Mouse (Mus musculus): Measurements from ENCODE around the gene Mllt1. TPM values are rescaled to one million over a fixed set of nuclear protein-coding genes. Genes with fewer than 3 reads are reported as not detected.
A peak's percentile ranks its signal among the peaks of the same experiment; 100 is the strongest.

Mllt1 gene
- polyA plus RNA-seq, 1 experiment from 2014 or later = 13.7 TPM

DNA sequence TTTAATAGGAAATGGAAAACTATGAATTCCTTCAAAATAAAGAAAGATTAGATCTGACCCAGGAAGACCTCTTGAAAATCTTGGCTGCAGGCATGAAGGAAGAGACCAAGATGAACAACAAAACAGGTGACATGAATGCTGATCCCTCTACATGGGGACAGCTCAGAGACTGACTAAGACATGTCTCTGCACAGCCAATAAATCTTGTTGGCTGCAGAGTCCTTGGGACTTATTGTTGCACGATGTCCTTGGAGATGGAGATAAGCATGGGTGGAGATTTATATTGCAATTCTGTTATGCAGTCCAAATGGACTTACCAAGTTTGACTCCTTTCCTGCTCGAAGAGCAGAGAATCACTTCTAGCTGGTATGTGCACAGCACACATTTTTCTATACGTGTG is 34.1 kb upstream of the Mllt1 start:
- Histone ChIP-seq H3K9me3 (ENCODE audit: control insufficient read depth, low read length) (no peaks in the 10 kb centered on the region), H3K27ac (replicated peaks) (no peak overlapping the region), H3K27me3 (ENCODE audit: control insufficient read depth, insufficient read depth, low read length) (no peaks in the 10 kb centered on the region), H3K36me3 (ENCODE audit: control insufficient read depth, insufficient read depth, low read length) (no peaks in the 10 kb centered on the region), H3K4me1 (replicated peaks; ENCODE audit: control insufficient read depth, insufficient read depth) (no peaks in the 10 kb centered on the region), H3K4me3 (ENCODE audit: low read depth, low read length) (no peak overlapping the region), H3K9ac (ENCODE audit: low read length) (no peak overlapping the region), H3K4me2 (replicated peaks; ENCODE audit: low read depth) (no peak overlapping the region)
- WGBS = 42% methylated on average over 3 of the region's 3 CpGs
- DNase-seq (ENCODE audit: low spot score) (no peak), ATAC-seq (ENCODE audit: low FRiP score, low TSS enrichment) (no peak)
- TF ChIP-seq EP300 (optimal IDR thresholded peaks at IDR 0.05) = no peak
- no peak for TF ChIP-seq CTCF (IDR thresholded peaks at IDR 0.05; ENCODE audit: low read depth)

DNA sequence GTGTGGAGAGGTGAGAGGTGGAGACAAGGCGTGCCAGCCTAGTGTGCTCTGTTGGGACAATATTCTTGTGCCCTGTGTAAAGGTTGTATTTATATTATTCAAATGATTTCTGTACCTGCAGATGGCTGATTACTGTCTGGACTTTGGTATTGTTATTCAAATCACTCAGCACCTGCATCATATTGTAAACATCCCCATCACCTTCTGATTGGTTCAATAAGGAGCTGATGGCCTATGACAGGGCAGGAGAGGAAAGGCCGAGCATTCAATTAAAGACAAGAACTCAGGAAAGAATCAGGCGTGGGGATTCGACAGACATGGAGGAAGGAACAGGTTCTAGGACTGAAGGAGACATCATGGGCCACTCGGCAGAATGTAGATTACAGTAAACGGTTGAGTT is 28.4 kb upstream of the Mllt1 start:
- Histone ChIP-seq H3K9me3 (ENCODE audit: control insufficient read depth, low read length) (no peaks in the 10 kb centered on the region), H3K4me1 (replicated peaks; ENCODE audit: control insufficient read depth, insufficient read depth) (no peaks in the 10 kb centered on the region), H3K27ac (replicated peaks) (no peak overlapping the region), H3K4me3 (ENCODE audit: low read depth, low read length) (no peak overlapping the region), H3K27me3 (ENCODE audit: control insufficient read depth, insufficient read depth, low read length) (no peaks in the 10 kb centered on the region), H3K4me2 (replicated peaks; ENCODE audit: low read depth) (no peak overlapping the region), H3K9ac (ENCODE audit: low read length) (no peak overlapping the region), H3K36me3 (ENCODE audit: control insufficient read depth, insufficient read depth, low read length) (no peaks in the 10 kb centered on the region)
- DNase-seq (ENCODE audit: low spot score) (no peak), ATAC-seq (ENCODE audit: low FRiP score, low TSS enrichment) (peak; percentile 84)
- TF ChIP-seq EP300 (optimal IDR thresholded peaks at IDR 0.05) = no peak
- TF ChIP-seq CTCF (IDR thresholded peaks at IDR 0.05; ENCODE audit: low read depth) = no peak
- 74% methylated on average over 6 of the region's 6 CpGs for WGBS

DNA sequence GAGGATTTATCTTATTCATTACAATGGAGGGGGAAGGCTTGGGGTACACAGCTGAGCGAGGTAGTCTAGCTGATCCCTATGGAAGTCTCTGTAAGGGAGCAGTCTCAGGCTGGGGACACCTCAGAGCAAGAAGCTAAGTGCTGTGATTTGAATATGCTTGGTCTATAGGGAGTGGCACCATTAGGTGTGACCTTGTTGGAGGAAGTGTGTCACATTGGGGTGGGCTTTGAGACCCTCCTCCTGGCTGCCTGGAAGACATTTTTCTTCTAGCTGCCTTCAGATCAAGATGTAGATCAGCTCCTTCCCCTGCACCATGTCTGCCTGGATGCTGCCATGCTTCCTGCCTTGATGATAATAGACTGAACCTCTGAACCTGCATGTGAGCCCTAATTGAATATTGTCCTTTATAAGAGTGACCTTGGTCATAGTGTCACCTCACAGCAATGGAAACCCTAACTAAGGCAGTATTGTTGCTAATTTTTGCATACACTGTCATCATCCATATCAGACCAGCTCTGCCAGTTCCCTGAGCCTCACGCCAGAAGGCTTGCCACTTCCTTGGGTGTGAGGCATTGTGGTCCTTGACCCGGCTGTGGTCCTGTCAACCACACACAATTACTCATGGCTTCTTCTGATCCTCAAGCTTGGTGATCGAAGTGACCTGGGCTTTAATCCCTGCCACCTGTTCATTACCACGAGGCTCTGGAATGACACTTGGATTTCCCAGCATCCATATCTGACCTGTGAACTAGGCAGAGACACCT is 27.6 kb upstream of the Mllt1 start:
- no peak overlapping the region for H3K27ac ChIP-seq (replicated peaks)
- no peaks in the 10 kb centered on the region for H3K9me3 ChIP-seq (ENCODE audit: control insufficient read depth, low read length)
- TF ChIP-seq EP300 (optimal IDR thresholded peaks at IDR 0.05) (no peak), CTCF (IDR thresholded peaks at IDR 0.05; ENCODE audit: low read depth) (no peak)
- no peaks in the 10 kb centered on the region for H3K27me3 ChIP-seq (ENCODE audit: control insufficient read depth, insufficient read depth, low read length)
- H3K4me1 ChIP-seq (replicated peaks; ENCODE audit: control insufficient read depth, insufficient read depth) = no peaks in the 10 kb centered on the region
- no peak for DNase-seq (ENCODE audit: low spot score)
- H3K4me2 ChIP-seq (replicated peaks; ENCODE audit: low read depth) = no peak overlapping the region
- H3K9ac ChIP-seq (ENCODE audit: low read length) = no peak overlapping the region
- peak; percentile 62; the same call in 1 of the 2 replicates for ATAC-seq (ENCODE audit: low FRiP score, low TSS enrichment)
- WGBS = 61% methylated on average over 5 of the region's 5 CpGs
- H3K4me3 ChIP-seq (ENCODE audit: low read depth, low read length) = no peak overlapping the region
- H3K36me3 ChIP-seq (ENCODE audit: control insufficient read depth, insufficient read depth, low read length) = no peaks in the 10 kb centered on the region

DNA sequence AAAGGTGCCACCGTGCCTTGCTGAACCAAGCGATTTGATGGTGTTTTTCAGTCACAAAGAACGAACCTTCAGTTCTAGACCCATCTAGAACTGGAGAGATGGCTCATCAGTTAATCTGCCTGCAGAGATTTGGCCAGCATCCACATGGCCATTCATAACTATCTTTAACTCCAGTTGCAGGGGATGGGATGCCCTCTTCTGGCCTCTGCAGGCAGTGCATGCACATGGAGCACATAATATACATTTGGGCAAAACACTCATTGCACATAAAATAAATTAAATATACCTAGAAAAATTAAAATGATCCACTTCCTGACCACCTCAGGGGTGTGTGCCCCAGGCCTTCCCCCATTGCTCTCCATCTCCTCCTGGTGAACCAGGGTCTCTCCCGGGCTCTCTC is 26.7 kb upstream of the Mllt1 start:
- 89% methylated on average over 4 of the region's 4 CpGs for WGBS
- TF ChIP-seq EP300 (optimal IDR thresholded peaks at IDR 0.05) = no peak
- peak; percentile 47 for TF ChIP-seq CTCF (IDR thresholded peaks at IDR 0.05; ENCODE audit: low read depth)
- no peak for ATAC-seq (ENCODE audit: low FRiP score, low TSS enrichment)

DNA sequence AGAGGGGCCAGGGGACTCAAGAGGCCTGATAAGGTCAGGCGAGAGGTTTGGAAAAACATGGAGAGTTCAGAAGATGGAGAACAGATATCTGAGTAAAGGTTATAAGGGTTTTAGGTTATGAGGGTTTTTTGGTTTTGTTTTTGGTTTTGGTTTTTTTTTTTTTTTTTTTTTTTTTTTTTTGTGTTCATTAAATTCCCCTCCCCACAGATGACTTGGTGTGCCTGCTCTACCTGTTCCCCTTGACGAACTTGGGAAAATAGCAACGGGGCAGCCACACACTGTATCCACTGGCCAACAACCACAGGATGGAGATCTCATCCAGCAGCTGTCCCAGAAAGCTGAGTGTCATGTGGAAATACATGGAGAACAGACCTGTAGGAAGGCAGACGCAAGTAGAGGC is 23.5 kb upstream of the Mllt1 start:
- Histone ChIP-seq H3K27me3 (ENCODE audit: control insufficient read depth, insufficient read depth, low read length) (no peaks in the 10 kb centered on the region), H3K9ac (ENCODE audit: low read length) (no peak overlapping the region)

More for the DNA sequence above, 26.7 kb upstream of the Mllt1 start:
- H3K36me3 ChIP-seq (ENCODE audit: control insufficient read depth, insufficient read depth, low read length) = no peaks in the 10 kb centered on the region
- H3K4me2 ChIP-seq (replicated peaks; ENCODE audit: low read depth) = no peak overlapping the region
- H3K27ac ChIP-seq (replicated peaks) = no peak overlapping the region
- DNase-seq (ENCODE audit: low spot score) = no peak
- H3K4me3 ChIP-seq (ENCODE audit: low read depth, low read length) = no peak overlapping the region
- no peaks in the 10 kb centered on the region for H3K9me3 ChIP-seq (ENCODE audit: control insufficient read depth, low read length)
- no peaks in the 10 kb centered on the region for H3K27me3 ChIP-seq (ENCODE audit: control insufficient read depth, insufficient read depth, low read length)
- H3K9ac ChIP-seq (ENCODE audit: low read length) = no peak overlapping the region
- no peaks in the 10 kb centered on the region for H3K4me1 ChIP-seq (replicated peaks; ENCODE audit: control insufficient read depth, insufficient read depth)

DNA sequence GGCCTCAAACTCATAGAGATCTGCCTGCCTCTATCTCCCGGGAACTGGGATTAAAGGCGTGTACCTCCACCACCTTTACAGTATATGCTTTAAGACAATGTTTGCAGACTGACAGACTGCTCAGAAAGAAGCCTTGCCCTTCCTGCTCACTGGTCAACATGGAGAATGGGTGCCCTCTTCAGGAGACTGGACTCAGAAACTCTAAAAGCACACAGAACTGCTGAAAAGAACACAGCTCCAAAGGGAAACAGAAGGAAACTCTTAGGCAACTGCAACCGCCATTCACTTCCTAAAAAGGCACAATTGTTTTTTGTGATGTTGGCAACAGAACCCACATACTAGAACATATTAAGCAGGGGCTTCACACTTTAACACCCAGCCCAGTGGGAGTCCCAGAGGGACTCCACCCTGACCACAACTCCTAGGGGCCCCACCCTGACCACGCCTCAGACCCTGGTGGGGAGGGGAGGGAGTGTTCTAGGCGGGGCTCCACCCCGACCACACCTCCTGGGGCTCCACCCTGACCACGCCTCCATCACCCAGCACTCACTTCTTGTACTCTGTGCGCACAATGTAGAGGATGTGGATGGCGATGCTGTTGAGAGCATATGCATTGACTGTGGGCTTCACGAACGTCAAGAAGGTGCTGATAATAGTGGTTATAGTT is 22.7 kb upstream of the Mllt1 start:
- no peaks in the 10 kb centered on the region for H3K27me3 ChIP-seq (ENCODE audit: control insufficient read depth, insufficient read depth, low read length)
- TF ChIP-seq EP300 (optimal IDR thresholded peaks at IDR 0.05) (no peak), CTCF (IDR thresholded peaks at IDR 0.05; ENCODE audit: low read depth) (peak; percentile 54)
- H3K36me3 ChIP-seq (ENCODE audit: control insufficient read depth, insufficient read depth, low read length) = no peaks in the 10 kb centered on the region
- no peak overlapping the region for H3K9ac ChIP-seq (ENCODE audit: low read length)
- H3K27ac ChIP-seq (replicated peaks) = no peak overlapping the region
- H3K4me3 ChIP-seq (ENCODE audit: low read depth, low read length) = no peak overlapping the region
- WGBS = 23% methylated on average over 11 of the region's 11 CpGs
- H3K4me1 ChIP-seq (replicated peaks; ENCODE audit: control insufficient read depth, insufficient read depth) = no peaks in the 10 kb centered on the region
- H3K4me2 ChIP-seq (replicated peaks; ENCODE audit: low read depth) = no peak overlapping the region
- DNase-seq (ENCODE audit: low spot score) (peak; percentile 66), ATAC-seq (ENCODE audit: low FRiP score, low TSS enrichment) (peak; percentile 87)
- no peaks in the 10 kb centered on the region for H3K9me3 ChIP-seq (ENCODE audit: control insufficient read depth, low read length)

More for the DNA sequence above, 23.5 kb upstream of the Mllt1 start:
- Histone ChIP-seq H3K4me1 (replicated peaks; ENCODE audit: control insufficient read depth, insufficient read depth) (no peaks in the 10 kb centered on the region), H3K36me3 (ENCODE audit: control insufficient read depth, insufficient read depth, low read length) (no peaks in the 10 kb centered on the region), H3K9me3 (ENCODE audit: control insufficient read depth, low read length) (no peaks in the 10 kb centered on the region), H3K4me3 (ENCODE audit: low read depth, low read length) (no peak overlapping the region), H3K27ac (replicated peaks) (no peak overlapping the region), H3K4me2 (replicated peaks; ENCODE audit: low read depth) (no peak overlapping the region)
- WGBS = 80% methylated on average over 4 of the region's 4 CpGs
- ATAC-seq (ENCODE audit: low FRiP score, low TSS enrichment) (no peak), DNase-seq (ENCODE audit: low spot score) (no peak)
- no peak for TF ChIP-seq CTCF (IDR thresholded peaks at IDR 0.05; ENCODE audit: low read depth)

All from stomach, postnatal 0 days (tissue).